Mouse (Mus musculus) natural killer cell, adult 2 months (primary cell): ENCODE measurements around the gene Pi4kb.

Source experiments
- DNase-seq, 2 experiments: peaks; one replicate each; pipeline ENCODE4 v3.0.0; 2022; ENCODE audit warnings: low spot score in 2 of 2

Gene Pi4kb

GRCm38 (mm10) chr3:95054481-95055260, 80.1 kb downstream of the Pi4kb start:
- DNase-seq: no peak

GRCm38 (mm10) chr3:95056275-95056674, 81.7 kb downstream of the Pi4kb start:
- DNase-seq: no peak
